Comparison of ENCODE assay signal across 16 mouse cellular contexts in the genomic region with DNA sequence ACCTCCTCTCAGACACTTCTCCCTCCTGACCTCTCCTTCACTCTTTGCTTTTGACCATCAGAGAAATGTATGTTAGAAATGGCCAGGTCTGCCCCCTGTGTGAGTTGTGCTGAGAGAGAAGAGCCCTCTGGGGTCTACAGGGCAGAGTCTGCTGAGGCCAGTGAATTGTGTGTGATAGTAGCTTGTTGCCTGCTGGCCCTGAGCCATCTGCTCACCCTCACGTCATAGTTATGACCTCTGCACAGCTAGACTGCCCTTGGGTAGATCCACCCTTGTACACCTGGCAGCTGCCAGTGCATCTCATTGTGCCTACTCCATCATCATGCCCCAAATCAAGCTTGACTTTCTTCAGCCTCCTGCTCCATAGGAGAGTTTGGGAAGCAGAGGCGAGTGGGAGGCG.
A peak's percentile ranks its signal among the peaks of the same experiment; 100 is the strongest.
DNase-seq lines count a peak whose midpoint lies in the region; ATAC-seq and TF ChIP-seq lines count a peak whose summit lies in the region.
"Had no signal": no experiment of that assay in that cellular context is flagged by ENCODE, and none has a peak within 500 bp of the region (broad histone marks: within the 10 kb centered on the region; RNA-seq: fewer than 3 reads in every experiment).

No protein-coding gene starts in this region.

- H3K27me3 ChIP-seq in hindbrain, embryonic 10.5 days (ENCODE audit: insufficient read depth, poor library complexity, severe bottlenecking): no peaks in the 10 kb centered on the region
- no peaks in the 10 kb centered on the region for H3K27me3 ChIP-seq in hindbrain, embryonic 13.5 days
- no peaks in the 10 kb centered on the region for H3K27me3 ChIP-seq in G1E (ENCODE audit: insufficient read depth, low read length)
- H3K27me3 ChIP-seq in liver, embryonic 14.5 days (ENCODE audit: control insufficient read depth, insufficient read depth, low read length): no peaks in the 10 kb centered on the region
- H3K27me3 ChIP-seq: intestine, embryonic 15.5 days; neural tube, embryonic 15.5 days had no signal

- no peak for ATAC-seq in hindbrain, embryonic 13.5 days (ENCODE audit: low FRiP score)
- no peak for ATAC-seq in G1E (ENCODE audit: extremely low read depth, insufficient number of reproducible peaks, low FRiP score, poor library complexity, severe bottlenecking)
- peak; percentile 6; the same call in 1 of the 2 replicates for ATAC-seq in liver, embryonic 14.5 days (ENCODE audit: insufficient read depth)
- ATAC-seq: intestine, embryonic 15.5 days had no signal

- no peaks in the 10 kb centered on the region for H3K9me3 ChIP-seq in hindbrain, embryonic 10.5 days
- H3K9me3 ChIP-seq in hindbrain, embryonic 13.5 days: no peaks in the 10 kb centered on the region
- no peaks in the 10 kb centered on the region for H3K9me3 ChIP-seq in G1E (replicated peaks)
- H3K9me3 ChIP-seq in liver, embryonic 14.5 days (ENCODE audit: control insufficient read depth, low read length): no peaks in the 10 kb centered on the region
- H3K9me3 ChIP-seq: intestine, embryonic 15.5 days; neural tube, embryonic 15.5 days had no signal

- peak overlapping the region; percentile 41; the same call in 1 of the 2 replicates for H3K27ac ChIP-seq in hindbrain, embryonic 10.5 days
- H3K27ac ChIP-seq in hindbrain, embryonic 13.5 days: no peak overlapping the region
- H3K27ac ChIP-seq in bone marrow, adult 2 months (ENCODE audit: control insufficient read depth, insufficient read depth, low read depth, low read length, poor library complexity): peak overlapping the region; percentile 86
- H3K27ac ChIP-seq in liver, embryonic 14.5 days: peak overlapping the region; percentile 75
- H3K27ac ChIP-seq: heart, adult 2 months; intestine, embryonic 15.5 days had no signal

- H3K9ac ChIP-seq in hindbrain, embryonic 13.5 days: no peak overlapping the region
- peak overlapping the region; percentile 77 for H3K9ac ChIP-seq in liver, embryonic 14.5 days (replicated peaks)
- H3K9ac ChIP-seq: intestine, embryonic 15.5 days; neural tube, embryonic 15.5 days had no signal

- H3K4me2 ChIP-seq in hindbrain, embryonic 13.5 days: no peak overlapping the region
- peak overlapping the region; percentile 76 for H3K4me2 ChIP-seq in liver, embryonic 14.5 days (ENCODE audit: low read depth)
- H3K4me2 ChIP-seq: intestine, embryonic 15.5 days; neural tube, embryonic 15.5 days had no signal

- TF ChIP-seq CTCF in G1E (IDR thresholded peaks at IDR 0.05; ENCODE audit: low read depth, low read length): no peak
- no peak for TF ChIP-seq CTCF in bone marrow, adult 2 months (IDR thresholded peaks at IDR 0.05; ENCODE audit: control insufficient read depth, insufficient read depth, low read length)
- no peak for TF ChIP-seq CTCF in liver, embryonic 14.5 days (IDR thresholded peaks at IDR 0.05; ENCODE audit: low read depth)

- H3K4me3 ChIP-seq in hindbrain, embryonic 10.5 days: no peak overlapping the region
- no peak overlapping the region for H3K4me3 ChIP-seq in hindbrain, embryonic 13.5 days
- peak overlapping the region; percentile 51; the same call in 1 of the 2 replicates for H3K4me3 ChIP-seq in G1E (ENCODE audit: low read depth, low read length)
- H3K4me3 ChIP-seq in bone marrow, adult 2 months (replicated peaks; ENCODE audit: control insufficient read depth, low read depth, low read length): no peak overlapping the region
- H3K4me3 ChIP-seq in liver, embryonic 14.5 days (ENCODE audit: insufficient read depth in 1 of 2, low read depth in 2 of 2, low read length in 2 of 2): no peak overlapping the region
- H3K4me3 ChIP-seq: heart, adult 2 months; intestine, embryonic 15.5 days; neural tube, embryonic 15.5 days had no signal

- WGBS in hindbrain, embryonic 10.5 days: 88% methylated on average over 3 of the region's 3 CpGs
- WGBS in hindbrain, embryonic 13.5 days: 86% methylated on average over 3 of the region's 3 CpGs
- 67% methylated on average over 3 of the region's 3 CpGs for WGBS in bone marrow, adult 2 months
- WGBS in liver, embryonic 14.5 days (ENCODE audit: insufficient replicate concordance): 57% methylated on average over 3 of the region's 3 CpGs

- DNase-seq in hindbrain, embryonic 10.5 days (ENCODE audit: low spot score): no peak
- DNase-seq in G1E (ENCODE audit: low spot score): no peak
- DNase-seq in liver, embryonic 14.5 days (ENCODE audit: low read depth in 3 of 3, low spot score in 3 of 3): no peak
- no peak for DNase-seq in kidney, adult 8-10 months
- DNase-seq in layer of hippocampus, postnatal 10 days (ENCODE audit: low spot score in 2 of 2): no peak
- DNase-seq: adrenal gland, postnatal 14 days; heart, adult 2 months; heart, postnatal 14 days; kidney, postnatal 10 days; lung, adult 18-20 months; lung, postnatal 36 days; retina, postnatal 1 day had no signal

- no peak for TF ChIP-seq POLR2A in bone marrow, adult 2 months (IDR thresholded peaks at IDR 0.05; ENCODE audit: borderline replicate concordance, control insufficient read depth, low read depth, low read length)

- H3K4me1 ChIP-seq in hindbrain, embryonic 10.5 days (replicated peaks): peaks cover 19% of the 10 kb centered on the region
- H3K4me1 ChIP-seq in hindbrain, embryonic 13.5 days (replicated peaks): peaks cover 24% of the 10 kb centered on the region
- peaks cover 84% of the 10 kb centered on the region for H3K4me1 ChIP-seq in G1E (ENCODE audit: insufficient read depth, low read depth, low read length)
- H3K4me1 ChIP-seq in bone marrow, adult 2 months (ENCODE audit: control insufficient read depth, insufficient read depth, low read length): peaks cover 8% of the 10 kb centered on the region
- peaks cover 35 to 51% of the 10 kb centered on the region in 2 experiments for H3K4me1 ChIP-seq in liver, embryonic 14.5 days (replicated peaks; ENCODE audit: control insufficient read depth in 2 of 2, insufficient read depth in 2 of 2, low read length in 1 of 2)
- H3K4me1 ChIP-seq: intestine, embryonic 15.5 days had no signal

- H3K36me3 ChIP-seq in hindbrain, embryonic 10.5 days: peaks cover 22% of the 10 kb centered on the region
- H3K36me3 ChIP-seq in hindbrain, embryonic 13.5 days: no peaks in the 10 kb centered on the region
- H3K36me3 ChIP-seq in G1E (replicated peaks): no peaks in the 10 kb centered on the region
- H3K36me3 ChIP-seq in liver, embryonic 14.5 days (replicated peaks; ENCODE audit: control insufficient read depth, insufficient read depth, low read depth): no peaks in the 10 kb centered on the region
- H3K36me3 ChIP-seq: neural tube, embryonic 15.5 days had no signal

- no peak for TF ChIP-seq EP300 in liver, embryonic 14.5 days (IDR thresholded peaks at IDR 0.05; ENCODE audit: low read depth)
